Mouse (Mus musculus) left cerebral cortex, adult 8-10 months (tissue): ENCODE data around the gene Stard3. TPM values are rescaled to one million over a fixed set of nuclear protein-coding genes. Genes with fewer than 3 reads are reported as not detected.

ENCODE experiments used
- DNase-seq, 2 experiments: peaks; one replicate each; pipeline ENCODE4 v3.0.0; 2022; ENCODE audit warnings: low spot score in 2 of 2
- total RNA-seq, 4 experiments: library from RNA; stranded (reverse); gene quantifications; 2 replicates each; pipeline ENCODE4 v1.2.4; 2022

Gene Stard3
- total RNA-seq, 4 experiments from 2014 or later = 35.7 to 40.8 (median 38.3) TPM

DNA sequence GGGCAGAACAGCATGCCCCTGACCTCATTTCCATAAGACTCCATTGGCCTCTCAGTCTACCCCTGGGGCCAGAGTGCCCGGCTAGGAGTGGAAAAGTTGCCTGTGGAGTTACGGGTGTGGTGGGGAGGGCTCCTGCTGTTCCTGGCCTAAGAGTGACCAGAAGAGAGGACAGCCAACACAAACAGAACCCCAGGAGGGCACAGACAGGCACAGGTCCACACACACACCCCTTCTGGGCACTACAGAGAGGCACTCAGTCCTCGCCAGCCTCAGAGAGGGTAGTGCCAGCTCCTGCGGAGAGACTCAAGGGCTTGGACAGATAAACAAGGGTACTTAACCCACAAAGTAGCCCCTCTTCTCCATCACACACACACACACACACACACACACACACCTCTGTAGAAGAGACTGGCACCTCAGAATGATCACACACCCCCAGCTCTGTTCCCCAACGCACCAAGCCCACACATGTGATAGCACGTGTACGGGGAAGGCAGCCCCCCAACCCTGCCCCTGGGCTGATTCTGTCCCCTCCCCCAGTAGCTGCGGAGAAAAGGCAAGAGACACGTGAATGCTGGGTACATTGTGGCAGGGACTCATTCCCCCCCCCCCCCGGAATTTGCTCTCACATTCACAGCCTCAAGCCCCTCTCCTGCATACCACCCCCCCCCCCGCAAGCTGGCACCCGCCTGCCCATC is 10.6 kb upstream of the Stard3 start:
- DNase-seq = no peak

DNA sequence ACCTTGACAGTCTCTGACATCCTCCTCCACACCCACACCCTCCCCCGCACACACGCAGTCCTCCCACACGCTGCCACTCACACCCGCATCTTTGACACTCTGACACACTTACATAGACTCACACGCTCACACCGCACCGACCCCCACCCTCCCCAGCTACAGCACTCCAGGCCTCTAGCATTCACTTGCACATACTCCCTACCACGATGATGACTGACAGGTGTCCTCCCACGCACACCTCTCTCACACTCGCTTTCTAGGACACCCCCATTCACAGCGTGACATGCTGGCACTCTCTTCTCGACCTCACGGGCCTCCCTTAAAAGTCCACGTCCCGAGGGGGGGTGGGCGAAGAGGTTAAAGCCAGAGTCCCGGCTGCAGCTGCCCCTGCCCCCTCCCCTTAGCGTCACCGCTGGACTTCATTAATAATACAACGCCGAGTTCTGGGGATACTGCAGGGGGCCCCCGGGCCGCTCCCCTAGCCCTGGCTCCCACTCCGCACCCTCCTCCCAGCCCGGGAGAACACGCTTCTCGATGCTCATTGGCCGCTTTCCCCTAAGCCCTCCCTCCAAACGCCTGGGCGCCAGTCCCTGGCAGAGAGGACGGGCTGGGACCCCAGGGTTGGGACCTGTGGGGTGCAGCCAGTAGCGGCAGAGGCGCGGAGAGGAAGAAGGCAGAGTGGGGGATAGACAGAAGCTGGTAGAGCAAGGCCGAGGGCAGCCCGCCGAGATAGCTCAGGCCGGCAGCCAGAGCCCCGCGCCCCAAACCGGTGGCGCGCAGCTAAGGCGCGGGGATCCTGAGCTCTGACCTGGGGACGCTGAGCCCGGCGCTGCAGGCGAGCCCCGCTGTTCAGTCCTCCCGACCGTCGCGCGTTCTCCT is 9.8 kb upstream of the Stard3 start, which contains the start of gene Ppp1r1b:
Gene Ppp1r1b (plus strand): TSS at position 322 of the 879 bp plus-strand sequence.
- peak in 1 of 2 experiments; percentile 74 for DNase-seq

DNA sequence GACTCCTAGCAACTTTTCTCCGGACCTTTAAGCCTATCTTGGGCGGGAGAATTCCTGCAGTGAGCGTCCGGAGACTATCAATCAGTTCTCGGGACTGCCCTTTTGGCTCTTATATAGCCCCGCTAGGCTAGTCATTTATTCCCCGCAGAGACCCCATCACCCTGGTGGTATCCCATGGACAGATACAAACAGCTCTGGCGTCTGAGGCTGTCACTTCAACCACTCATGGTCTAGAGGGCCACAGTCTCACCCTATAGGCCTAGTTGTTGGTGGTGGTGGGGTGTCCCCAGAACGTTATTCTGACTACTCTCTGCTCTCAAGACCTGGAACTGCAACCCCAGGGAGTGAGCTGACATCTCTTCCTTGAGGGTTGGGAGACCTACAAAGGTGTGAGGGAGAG is 8.9 kb upstream of the Stard3 start:
- DNase-seq = no peak

DNA sequence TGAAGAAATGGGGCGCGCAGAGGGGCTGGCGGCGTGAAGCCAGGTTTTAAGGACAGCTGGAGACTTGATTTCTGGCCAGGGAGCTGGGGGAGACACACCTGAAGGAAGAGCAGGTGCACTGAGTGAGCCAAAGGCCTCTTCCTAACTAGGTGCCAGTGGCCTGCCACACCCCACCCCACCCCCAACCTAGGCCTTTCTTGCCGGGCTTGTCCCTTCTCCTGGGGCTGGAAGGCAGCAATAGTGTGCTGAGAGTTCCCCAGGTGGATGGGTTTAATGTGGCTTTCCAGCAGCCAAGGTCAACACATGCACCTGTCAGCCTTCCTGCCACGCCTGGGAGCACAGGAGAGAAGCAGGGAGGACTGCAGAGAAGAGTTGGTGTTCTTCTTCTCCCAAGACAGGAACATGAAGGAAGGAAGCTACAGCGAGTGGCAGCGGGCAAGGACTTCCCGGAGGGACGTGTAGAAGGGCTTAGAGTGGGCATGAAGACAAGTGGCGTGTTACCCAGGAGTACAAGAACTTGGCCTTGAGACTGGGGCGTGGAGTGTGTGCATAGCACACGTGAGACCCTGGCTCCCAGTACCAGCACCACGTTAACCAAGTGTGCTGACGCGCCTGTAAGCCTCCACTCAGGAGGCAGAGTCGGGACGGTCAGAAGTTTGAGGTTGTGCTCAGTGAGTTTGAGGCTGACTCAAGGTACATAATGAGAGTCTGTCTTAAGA is 5.7 kb upstream of the Stard3 start:
- no peak for DNase-seq

DNA sequence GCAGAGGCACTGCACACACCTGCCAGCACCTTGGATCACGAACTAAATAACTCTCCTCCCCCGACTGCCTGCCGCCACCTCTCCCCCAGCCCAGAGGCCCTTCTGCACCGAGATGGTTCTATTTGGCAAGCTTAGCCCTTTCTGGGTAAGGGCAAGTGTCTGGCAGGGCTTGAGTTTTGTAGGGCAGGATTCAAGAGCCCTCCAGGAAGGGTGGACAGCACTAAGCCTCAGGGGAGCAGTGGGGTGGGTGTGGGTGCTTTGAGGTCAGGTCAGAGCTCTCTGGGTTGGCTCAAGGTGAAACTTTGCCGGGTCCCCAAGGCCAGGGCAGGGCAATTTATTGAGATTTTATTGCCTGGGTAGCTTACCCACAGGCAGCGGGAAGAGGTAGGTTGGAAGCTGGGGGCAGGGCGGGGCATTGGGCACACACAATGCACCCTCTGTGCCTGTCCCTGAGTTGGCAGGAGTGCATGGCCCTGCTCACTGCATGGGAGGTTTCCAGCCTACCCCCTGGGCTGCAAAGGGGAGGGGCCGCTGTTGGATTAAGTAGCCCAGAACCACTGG is 4.4 kb upstream of the Stard3 start:
- DNase-seq = peak in 1 of 2 experiments; percentile 80

DNA sequence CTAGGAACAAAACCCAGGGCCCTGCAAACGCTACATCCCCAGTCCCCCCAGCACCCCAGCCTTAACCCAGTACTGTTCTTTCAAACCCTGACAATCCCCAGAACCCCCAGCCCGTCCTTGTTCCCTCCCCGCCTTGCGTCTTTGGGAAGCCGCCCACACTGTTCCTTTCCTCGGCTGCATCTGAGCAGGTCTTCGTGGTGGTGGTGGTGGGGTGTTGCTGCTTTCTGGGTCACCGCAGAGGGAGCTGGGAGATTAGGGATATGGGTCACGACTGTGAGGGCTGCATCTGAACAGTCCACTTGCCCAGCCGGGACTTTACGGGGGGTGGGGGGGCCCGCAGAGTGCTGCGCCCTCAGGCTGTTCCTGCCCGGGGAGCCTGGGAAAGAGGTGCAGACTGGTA is 3.7 kb upstream of the Stard3 start:
- no peak for DNase-seq

DNA sequence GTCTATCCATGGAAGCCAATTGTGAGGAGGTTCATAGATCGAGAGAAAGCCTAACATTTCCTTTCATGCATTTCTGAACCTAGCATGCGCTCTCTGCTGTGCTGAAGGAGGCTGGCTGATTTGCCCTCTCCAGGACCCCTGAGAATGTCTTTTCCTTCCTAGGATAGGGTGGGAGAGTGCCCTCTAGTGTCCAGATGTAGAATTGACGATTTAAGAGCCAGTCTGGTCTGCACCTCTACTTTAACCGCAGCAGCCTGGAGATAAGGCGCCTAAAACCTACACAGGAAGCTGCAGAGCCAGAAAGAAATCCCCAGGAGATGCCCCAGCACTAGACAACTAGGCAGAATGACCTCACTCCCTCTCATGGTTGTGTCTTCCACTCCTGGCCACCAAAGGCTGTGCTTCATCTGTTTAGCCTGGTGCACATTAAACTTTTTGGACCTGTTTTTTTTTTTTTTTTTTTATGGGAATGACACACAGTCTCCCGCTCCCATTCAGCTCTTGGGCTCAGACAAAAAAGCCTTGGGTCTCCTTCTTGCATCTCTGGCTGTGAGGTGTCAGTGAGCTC is 2.4 kb upstream of the Stard3 start:
- DNase-seq = no peak

DNA sequence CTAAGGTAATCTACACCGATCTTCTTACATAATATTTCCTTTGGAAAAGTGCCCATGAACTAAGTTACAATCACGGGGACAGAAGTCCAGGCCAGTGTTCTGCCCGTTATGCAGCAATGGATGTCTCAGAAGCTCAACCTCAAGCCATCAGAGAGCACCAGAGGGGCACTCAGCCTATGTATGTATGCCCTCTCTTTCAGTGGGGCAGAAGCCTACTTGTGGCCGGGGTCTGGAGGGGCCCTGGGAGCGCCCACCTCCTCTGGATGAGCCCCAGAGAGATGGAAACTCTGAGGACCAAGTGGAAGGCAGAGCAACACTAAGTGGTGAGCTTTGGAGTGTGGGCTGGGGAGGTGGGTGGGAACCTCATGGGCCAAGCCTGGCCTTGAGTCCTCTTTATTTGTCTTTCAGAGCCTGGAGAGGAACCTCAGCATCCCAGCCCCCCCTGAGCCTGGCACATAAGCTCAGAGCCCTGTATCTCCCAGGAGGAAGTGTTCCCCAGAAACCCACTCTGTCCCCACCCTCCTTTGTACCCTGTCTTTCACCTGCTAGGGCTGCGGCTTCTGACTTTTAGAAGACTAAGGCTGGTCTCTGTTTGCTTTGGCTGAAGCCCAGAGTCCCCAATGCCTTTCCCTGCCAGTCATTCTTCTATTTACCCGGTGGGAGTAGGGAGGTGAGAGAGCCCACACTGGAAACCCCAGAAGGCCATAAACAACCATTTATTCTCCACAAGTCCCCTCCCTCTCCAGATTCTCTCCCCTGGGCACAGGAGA is 1.4 kb upstream of the Stard3 start:
- no peak for DNase-seq

DNA sequence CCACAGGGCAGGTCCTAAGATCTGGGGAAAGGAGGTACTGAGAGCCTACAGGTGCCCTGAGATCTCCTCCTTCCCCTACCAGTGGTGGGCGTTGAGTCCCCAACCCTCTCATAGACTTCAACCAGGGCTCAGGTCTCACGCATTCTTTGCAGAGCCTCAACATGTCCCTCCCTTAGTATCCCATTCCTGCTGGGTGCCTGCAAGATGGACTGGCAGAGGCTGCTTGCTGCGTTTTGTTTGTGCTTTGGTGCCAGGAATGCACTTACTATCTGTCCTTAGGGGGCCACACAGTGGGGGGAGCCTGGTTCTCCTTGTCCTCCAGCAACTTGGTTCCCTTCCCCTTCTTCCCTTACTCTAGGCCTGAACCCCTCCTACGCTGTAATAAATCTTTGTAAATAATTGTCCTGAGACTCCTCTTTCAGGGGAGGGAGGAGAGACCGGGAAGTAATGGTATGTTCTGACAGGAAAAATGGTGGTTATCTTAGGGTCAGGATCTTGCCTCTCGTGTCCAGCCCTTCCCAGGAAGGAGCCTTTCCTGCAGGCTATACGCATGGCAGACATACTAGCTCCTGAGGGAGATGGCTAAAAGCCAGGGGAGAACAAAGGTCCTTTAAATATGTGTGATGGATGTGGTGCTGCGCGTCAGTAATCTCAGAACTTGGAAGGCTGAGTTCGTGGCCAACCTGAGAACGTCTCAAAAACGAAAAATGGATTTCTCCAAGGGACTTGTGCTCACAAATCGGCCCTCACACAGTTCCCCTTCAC is 590 bp upstream of the Stard3 start:
- no peak for DNase-seq

DNA sequence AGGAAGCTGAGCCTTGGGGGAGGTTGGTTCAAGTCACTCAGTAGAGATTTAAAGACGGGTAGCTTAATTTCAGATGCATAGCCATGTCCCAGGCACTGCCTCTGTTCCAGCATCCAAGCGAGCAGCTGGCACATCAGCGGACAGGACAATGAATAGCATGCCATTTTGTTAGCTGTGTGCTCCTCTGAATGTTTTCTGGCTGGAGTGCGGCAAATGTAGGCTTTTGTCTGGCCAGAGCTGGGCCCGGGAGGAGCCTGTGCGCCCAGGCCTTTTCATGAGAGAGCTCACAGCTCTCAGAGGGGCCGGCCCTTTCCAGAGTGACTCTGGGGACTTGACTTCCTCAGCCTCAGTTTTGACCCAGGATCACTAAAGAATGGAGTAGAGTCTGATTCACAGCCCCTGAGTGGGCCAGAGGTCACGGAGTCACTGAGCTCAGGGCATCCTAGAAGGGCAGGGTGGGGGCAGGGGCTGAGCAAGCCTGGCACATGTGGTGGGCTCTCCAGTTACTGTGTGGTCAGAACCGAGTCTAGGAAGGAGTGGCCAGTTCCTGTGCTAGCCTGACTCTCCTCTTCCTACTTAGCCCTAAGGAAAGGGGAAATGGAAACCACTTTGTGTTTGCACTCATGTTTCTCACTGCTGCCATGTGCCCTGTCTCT is 2.8 kb downstream of the Stard3 start:
- DNase-seq = no peak

DNA sequence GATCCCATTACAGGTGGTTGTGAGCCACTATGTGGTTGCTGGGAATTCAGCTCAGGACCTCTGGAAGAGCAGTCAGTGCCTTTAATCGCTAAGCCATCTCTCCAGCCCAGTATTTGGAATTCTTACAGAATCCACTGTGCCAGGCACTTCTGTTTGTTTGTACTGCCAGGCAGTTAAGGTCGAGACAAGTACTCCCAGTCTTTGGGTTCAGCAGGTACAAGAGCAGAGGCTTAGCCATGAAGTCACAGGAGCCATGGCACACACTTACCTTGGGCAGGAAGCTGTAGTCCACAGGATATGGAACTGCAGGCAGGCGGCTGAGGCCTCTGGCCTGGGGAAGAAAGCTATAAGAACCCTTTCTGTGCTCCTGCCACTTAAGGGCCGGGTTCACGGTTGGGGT is 5.6 kb downstream of the Stard3 start:
- DNase-seq = no peak

DNA sequence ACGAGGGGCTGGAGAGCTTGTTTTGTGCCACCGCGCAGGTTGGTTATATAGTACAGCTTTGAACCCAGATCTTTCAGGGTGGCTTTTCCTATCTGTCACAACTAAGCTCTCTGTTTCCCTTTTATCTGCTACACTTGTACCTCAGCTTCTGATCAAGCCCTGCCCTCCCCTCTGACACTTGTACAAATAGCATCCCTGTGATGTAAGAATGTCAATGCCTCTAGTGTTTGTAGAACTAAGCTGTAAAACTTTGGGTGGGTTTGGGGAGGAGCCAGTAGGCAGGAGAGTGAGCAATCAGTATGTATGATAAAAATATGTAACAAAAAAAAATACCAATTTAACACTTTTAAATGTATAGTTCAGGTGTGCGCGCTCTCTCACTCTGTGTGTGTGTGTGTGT is 6.2 kb downstream of the Stard3 start:
- no peak for DNase-seq

DNA sequence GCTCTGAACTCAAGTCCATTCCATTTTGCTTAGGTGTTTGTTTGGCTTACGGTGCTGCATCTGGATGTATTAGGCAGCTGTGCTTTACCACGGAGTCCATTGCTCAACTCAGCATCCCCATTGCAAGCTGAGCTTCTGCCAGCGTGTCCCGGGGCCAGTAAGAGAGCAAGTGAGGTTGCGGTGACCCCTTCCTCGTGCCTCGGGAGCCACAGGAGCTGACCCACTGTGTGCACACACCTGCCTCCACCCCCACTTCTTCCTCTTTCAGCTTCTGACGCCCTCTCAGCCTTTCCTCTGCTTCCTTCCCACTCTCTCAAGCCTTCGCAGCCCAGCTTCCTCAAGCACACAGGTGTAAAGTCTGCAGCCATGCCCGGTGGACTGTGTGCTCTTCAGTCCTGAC is 8.1 kb downstream of the Stard3 start:
- DNase-seq = no peak

DNA sequence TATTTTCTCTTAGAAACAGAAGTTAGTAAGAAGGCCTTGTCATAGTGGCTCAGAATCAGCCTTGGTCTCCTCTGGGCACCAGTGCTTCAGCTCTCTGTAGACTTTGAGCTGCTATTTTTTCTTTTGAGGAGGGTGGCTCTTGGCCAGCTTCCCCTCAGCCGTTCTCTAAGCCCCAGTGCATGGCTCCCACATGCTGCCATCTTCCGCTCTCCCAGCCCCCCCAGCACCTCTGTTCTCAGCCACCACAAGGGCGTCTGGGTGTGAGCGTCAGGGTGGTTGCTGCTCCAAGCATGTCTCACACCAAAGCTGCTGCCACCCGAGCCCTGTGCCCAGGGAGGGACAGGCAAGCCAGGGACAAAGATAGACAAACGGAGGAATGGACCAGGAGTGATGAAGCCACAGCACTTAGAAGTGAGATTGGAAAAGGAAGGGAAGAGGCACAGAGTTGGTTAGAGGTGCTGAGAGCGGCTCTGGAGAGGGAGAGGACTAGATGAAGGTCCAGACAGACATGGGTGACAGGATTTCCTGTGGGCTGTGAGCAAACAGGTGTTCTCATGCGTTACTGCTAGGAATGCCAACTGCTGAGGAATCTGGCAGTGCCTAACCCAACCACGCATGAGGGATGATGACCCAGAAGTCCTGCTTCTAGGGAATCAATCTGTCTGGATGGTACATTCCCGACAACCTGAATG is 9.1 kb downstream of the Stard3 start:
- DNase-seq = peak in 1 of 2 experiments; percentile 72

DNA sequence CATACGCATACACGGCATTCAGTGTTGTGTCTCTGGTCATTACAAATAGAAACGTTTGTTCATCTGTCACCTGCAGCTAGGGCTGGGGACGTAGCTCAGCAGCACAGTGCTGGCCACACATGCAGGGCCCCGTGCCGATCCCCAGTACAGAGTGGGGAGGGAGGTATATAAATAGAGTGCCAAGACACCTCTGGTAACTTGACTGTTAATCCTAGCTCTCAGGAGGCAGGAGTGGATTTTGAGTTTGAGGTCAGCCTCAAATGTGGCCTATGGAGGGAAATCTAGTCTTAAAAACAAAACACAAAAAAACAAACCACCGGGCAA is 9.7 kb downstream of the Stard3 start:
- DNase-seq = no peak

DNA sequence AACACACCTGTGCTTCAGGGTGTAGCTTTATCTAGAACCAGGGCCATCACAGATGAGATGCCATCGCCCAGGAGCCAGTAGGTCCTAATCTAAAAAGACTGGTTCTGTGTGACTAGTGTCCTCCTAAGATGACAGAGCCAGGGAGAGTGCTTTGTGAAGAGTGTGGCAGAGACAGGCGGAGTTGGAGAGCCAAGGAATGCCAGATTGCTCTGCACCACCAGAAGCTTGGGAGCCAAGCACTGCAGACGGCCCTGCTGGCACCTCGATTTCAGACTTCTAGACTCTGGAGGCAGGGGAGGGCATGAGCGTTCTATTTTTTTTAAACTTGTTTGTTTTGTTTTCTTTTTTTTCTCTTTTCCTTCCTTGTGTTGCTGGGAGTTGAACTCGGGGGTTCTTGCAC is 11.2 kb downstream of the Stard3 start:
- no peak for DNase-seq

DNA sequence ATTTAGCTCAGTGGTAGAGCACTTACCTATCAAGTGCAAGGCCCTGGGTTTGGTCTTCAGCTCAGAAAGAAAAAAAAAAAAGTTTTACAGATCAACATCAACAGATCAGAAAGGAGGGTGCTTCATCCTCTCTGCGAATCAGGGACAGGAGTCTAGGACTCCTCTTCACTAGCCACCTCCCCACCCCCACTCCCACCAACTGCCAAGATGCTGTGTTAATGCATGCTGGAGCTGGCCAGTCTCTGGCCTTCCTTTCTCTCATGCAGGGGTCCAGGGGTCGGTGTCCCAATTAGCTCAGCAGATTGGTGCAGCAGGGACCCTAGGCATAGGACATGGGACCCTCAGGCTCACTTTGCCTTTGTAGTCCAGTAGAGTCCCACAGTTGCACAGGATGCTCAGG is 12.4 kb downstream of the Stard3 start:
- no peak for DNase-seq

DNA sequence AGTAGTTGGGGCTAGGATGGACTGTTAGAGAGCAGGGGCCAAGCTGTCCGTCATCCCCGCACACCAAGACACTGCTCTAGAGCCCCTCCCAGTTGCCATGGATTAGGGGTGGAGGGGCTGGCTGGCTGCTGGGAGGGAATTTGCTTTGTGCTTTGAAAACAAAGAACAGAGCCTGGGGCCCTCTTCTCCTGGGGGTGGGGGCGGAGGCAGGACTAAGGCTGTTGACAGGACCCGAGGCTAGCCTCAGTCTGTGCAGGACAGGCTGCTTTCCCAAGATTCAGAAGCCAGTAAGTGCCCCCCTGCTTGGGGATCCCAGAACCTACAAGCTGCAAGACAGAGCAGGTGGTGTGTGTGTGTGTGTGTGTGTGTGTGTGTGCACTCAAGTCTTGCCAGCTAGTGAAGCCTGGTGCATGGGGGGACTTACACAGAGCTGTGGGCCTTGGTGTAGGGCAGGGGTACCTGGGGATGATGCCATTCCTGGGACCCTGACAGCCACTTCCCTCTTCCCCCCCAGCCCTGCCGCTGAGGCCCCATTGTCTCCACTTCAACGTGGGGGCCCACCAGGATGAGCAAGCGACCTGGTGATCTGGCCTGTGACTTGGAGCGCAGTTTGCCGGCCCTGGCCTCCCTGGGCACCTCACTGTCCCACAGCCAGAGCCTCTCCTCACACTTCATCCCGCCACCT is 13.5 kb downstream of the Stard3 start:
- no peak for DNase-seq
